Mouse (Mus musculus) spleen, adult 2 months (tissue): ENCODE results near the gene Hpcal4.

Source experiments
- CTCF ChIP-seq: fragments of 200-500 bp; IDR thresholded peaks from 2 replicates; pipeline ENCODE4 v1.5.1; 2011; ENCODE audit warnings: mild to moderate bottlenecking, inconsistent platforms; ENCODE audit not compliant: insufficient read depth, insufficient read length, insufficient replicate concordance; ENCODE audit errors: extremely low read depth
- POLR2A ChIP-seq: fragments of 200-500 bp; IDR thresholded peaks from 2 replicates; pipeline ENCODE4 v1.6.1; 2011; ENCODE audit warnings: low read depth, low read length, inconsistent platforms

- no peak for TF ChIP-seq CTCF
- no peak for TF ChIP-seq POLR2A
Measured at GRCm38 (mm10) chr4:123232841-123233240, 49.8 kb downstream of the Hpcal4 start.
